Mouse (Mus musculus) thymus, postnatal 14 days (tissue): ENCODE results near the gene Tlcd1.

ENCODE experiments used
- DNase-seq: peaks from one replicate; pipeline ENCODE4 v3.0.0; 2021

Gene Tlcd1

DNA sequence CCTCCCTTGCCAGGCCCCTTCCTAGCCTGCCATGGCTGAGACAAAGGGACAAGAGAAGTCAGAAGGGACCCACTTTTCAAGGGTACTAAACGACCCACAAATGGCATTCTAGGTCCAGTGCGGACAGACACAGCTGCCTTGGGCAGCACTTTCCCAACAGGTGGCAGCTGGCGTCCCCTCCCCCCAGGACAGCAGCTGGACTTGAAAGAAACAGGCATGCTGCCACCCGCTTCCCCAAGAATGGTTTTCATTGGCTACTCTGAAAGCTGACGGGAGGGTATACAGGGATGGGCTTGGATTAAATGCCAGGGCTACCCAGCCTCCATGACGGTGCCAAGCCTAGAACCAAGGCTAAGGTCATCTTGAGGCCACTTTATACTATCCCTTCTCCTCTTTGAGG is 14.0 kb upstream of the Tlcd1 start:
- DNase-seq: no peak

- DNase-seq: no peak
Measured at GRCm38 (mm10) chr11:78163045-78163444, 13.5 kb upstream of the Tlcd1 start.

GRCm38 (mm10) chr11:78163681-78164603 is 12.6 kb upstream of the Tlcd1 start:
- DNase-seq: peak; percentile 88

GRCm38 (mm10) chr11:78164604-78164923 is 11.9 kb upstream of the Tlcd1 start:
- no peak for DNase-seq

- peak; percentile 93 for DNase-seq
Measured at GRCm38 (mm10) chr11:78164924-78165760, 11.4 kb upstream of the Tlcd1 start, which contains the start of gene Traf4. Gene Traf4, minus strand, starts transcription at chr11:78165589.

- DNase-seq: no peak
Measured at GRCm38 (mm10) chr11:78165761-78166109, 10.8 kb upstream of the Tlcd1 start.

GRCm38 (mm10) chr11:78166161-78166560 is 10.3 kb upstream of the Tlcd1 start:
- no peak for DNase-seq

DNA sequence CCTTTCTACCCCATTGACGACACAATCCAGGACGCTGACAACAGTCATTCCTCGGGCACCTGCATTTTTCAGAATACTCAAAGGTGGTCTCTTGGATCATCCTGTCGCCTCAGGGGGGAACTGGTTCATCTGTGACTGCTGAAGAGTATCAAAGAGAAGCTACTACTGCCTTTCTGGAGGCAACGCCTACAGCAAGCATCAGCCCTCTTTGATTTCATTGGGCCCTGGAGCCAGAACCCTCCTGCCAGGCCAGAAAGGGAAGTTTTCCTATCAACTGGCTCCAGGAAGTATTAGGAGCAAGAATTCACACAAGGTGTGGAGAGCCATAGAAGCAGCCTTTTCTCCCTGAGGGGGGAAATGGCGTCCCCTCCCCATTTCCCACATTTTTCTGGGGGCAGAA is 9.9 kb upstream of the Tlcd1 start:
- no peak for DNase-seq

- no peak for DNase-seq
Measured at GRCm38 (mm10) chr11:78167257-78167959, 9.1 kb upstream of the Tlcd1 start.

- DNase-seq: peak; percentile 87
Measured at GRCm38 (mm10) chr11:78168541-78169468, 7.7 kb upstream of the Tlcd1 start.

GRCm38 (mm10) chr11:78170306-78170705 is 6.2 kb upstream of the Tlcd1 start:
- no peak for DNase-seq

DNA sequence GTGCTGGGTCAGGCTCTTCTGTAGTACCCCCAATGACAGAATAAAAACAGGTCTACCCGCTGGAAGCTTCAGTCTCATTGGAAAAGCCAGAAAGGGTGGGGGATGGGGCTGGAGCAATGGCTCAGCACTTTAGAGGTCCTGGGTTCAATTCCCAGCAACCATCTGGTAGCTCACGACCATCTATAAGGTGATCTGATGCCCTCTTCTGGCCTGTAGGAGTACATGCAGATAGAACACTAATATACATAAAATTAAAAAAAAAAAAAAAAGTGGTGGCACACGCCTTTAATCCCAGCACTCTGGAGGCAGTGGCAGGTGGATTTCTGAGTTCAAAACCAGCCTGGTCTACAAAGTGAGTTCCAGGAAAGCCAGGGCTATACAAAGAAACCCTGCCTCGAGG is 5.2 kb upstream of the Tlcd1 start:
- no peak for DNase-seq

GRCm38 (mm10) chr11:78172034-78172747 is 4.3 kb upstream of the Tlcd1 start:
- no peak for DNase-seq

DNA sequence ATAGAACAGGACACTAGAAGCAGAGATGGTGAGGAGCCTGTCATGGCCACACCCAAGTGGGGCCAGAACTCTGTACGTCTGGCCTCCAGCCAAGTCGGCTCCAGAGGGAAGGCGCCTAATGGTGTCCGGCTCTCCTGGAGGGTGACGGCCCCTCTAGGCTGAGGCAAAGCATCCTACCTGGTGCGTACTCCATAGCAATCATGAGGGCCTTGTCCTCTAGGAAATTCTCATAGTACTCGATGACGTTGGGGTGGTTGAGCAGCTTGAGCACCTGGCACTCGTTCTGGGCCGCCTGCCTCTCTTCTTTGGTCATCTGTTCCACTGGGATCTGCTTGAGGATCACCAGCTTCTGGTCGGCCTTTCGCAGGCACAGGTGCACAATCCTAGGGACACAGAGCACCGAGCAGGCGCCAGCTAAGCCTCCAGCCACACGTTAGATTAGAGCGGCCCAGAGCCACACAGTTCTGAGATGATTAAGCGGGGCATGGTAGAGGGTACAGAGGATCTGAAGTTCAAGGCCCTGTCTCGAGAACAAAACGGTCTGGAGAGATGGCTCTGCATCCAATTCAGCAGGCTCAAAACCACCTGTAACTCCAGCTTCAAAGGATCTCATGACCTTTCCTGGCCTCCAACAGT is 3.6 kb upstream of the Tlcd1 start:
- no peak for DNase-seq

DNA sequence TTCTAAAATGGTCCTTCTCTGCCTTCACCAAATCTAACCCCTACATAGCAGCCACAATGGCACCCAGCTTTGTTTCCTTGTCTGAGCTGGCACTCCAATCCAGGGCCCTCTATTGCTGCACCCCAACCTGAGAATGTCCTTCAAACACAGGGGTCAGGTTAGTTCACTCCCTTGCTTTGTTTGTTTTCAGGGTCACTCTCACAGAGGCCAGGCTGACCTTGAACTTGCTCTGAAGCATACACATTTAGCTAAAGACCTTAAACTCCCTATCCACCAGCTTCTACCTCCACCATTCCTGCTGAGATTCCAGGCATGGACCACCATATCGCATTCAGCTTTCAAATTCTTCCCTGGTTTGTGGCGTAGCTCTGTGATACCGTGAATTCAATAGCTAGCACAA is 2.0 kb upstream of the Tlcd1 start:
- DNase-seq: no peak

GRCm38 (mm10) chr11:78175771-78176401 is 625 bp upstream of the Tlcd1 start:
- DNase-seq: no peak

DNA sequence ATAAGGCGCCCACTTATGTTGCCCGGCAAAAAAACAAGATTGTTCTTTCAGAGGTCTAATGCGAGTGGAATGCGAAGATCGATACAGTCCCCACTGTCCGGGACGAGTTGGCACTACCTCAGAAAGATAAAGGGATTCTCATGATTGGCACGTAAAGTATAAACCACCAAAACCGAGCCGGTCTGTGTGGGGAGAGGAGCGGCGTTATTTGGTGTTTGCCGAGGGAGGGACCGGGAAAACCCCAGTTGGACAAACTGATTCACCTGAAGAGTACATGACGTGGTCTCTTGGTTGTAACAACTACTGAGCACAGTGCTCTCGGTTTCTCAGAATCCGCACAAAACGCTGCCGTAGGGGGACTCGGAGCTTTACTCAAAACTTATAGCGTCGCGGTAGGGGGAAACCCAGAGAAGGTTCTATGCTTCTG is 407 bp downstream of the Tlcd1 start:
- DNase-seq: peak; percentile 38

DNA sequence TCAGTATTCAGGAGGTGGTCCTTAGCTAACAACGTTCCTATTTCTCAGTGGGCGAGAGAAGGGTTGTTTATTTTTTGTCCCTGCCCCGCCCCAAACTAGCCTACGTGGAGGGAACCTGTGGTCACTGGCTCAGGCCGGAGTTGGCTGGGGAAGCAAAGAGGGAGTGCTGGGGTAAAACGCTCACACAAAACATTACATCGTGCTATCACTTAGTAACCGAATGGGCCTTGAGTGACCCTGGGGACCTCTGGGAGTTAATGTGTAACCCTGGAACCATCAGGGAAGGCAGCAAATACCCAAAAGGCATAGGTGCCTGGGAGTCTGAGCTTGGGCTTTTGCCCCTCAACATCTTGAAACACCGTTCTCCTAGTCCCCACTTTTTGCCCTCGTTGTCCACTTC is 926 bp downstream of the Tlcd1 start:
- peak; percentile 32 for DNase-seq

GRCm38 (mm10) chr11:78177903-78178858 is 1.7 kb downstream of the Tlcd1 start:
- DNase-seq: peak; percentile 94
